Mouse (Mus musculus) layer of hippocampus, adult 8-10 months (tissue): Measurements from ENCODE around the gene Senp6. TPM values are rescaled to one million over a fixed set of nuclear protein-coding genes. Genes with fewer than 3 reads are reported as not detected.

Source experiments
- DNase-seq, 2 experiments: peaks; one replicate each; pipeline ENCODE4 v3.0.0; 2022; ENCODE audit warnings: low spot score in 2 of 2
- total RNA-seq, 4 experiments: library from RNA; stranded (reverse); gene quantifications; 2 replicates each; pipeline ENCODE4 v1.2.4; 2022

The Senp6 gene
- total RNA-seq, 4 experiments from 2014 or later, result 99.3 to 107 (median 103) TPM

- DNase-seq, result no peak
Observed at GRCm38 (mm10) chr9:80171241-80171640, 104.5 kb downstream of the Senp6 start.

GRCm38 (mm10) chr9:80172396-80173222, 105.9 kb downstream of the Senp6 start:
- no peak for DNase-seq

GRCm38 (mm10) chr9:80173629-80174028, 106.9 kb downstream of the Senp6 start:
- peak; percentile 50 to 56 for DNase-seq

GRCm38 (mm10) chr9:80176696-80177478, 110.2 kb downstream of the Senp6 start:
- DNase-seq, result no peak

GRCm38 (mm10) chr9:80178670-80179069, 112.0 kb downstream of the Senp6 start:
- no peak for DNase-seq

- no peak for DNase-seq
Observed at GRCm38 (mm10) chr9:80179688-80180087, 113.0 kb downstream of the Senp6 start.

GRCm38 (mm10) chr9:80180771-80181170, 114.1 kb downstream of the Senp6 start:
- no peak for DNase-seq

GRCm38 (mm10) chr9:80181692-80182091, 115.0 kb downstream of the Senp6 start:
- DNase-seq, result no peak

GRCm38 (mm10) chr9:80184138-80184537, 117.4 kb downstream of the Senp6 start:
- DNase-seq, result no peak

GRCm38 (mm10) chr9:80185737-80186136, 119.0 kb downstream of the Senp6 start:
- no peak for DNase-seq

GRCm38 (mm10) chr9:80186693-80187092, 120.0 kb downstream of the Senp6 start:
- no peak for DNase-seq

GRCm38 (mm10) chr9:80188324-80188893, 121.7 kb downstream of the Senp6 start:
- no peak for DNase-seq

- no peak for DNase-seq
Observed at GRCm38 (mm10) chr9:80191240-80191639, 124.5 kb downstream of the Senp6 start.

GRCm38 (mm10) chr9:80192324-80192723, 125.6 kb downstream of the Senp6 start:
- no peak for DNase-seq

- DNase-seq, result no peak
Observed at GRCm38 (mm10) chr9:80194446-80194845, 127.7 kb downstream of the Senp6 start.

Other genes with a start within 250 kb of the Senp6 start
- 10 to 100 TPM in 3 of 4 experiments, 1 to 10 TPM in 1; 8.2 to 14.3 (median 12.0) TPM for gene Filip1, start 54.1 kb upstream of the Senp6 start, total RNA-seq
- gene Myo6, start 98.1 kb downstream of the Senp6 start, total RNA-seq, result 100 to 1,000 TPM in 2 of 4 experiments, 10 to 100 TPM in 2; 84.7 to 105 (median 97.0) TPM